Mouse (Mus musculus) natural killer cell, adult 2 months (primary cell): Measurements from ENCODE around the gene Cnnm4.

Experiments used
- DNase-seq, 2 experiments: peaks; one replicate each; pipeline ENCODE4 v3.0.0; 2022; ENCODE audit warnings: low spot score in 2 of 2

The Cnnm4 gene

DNA sequence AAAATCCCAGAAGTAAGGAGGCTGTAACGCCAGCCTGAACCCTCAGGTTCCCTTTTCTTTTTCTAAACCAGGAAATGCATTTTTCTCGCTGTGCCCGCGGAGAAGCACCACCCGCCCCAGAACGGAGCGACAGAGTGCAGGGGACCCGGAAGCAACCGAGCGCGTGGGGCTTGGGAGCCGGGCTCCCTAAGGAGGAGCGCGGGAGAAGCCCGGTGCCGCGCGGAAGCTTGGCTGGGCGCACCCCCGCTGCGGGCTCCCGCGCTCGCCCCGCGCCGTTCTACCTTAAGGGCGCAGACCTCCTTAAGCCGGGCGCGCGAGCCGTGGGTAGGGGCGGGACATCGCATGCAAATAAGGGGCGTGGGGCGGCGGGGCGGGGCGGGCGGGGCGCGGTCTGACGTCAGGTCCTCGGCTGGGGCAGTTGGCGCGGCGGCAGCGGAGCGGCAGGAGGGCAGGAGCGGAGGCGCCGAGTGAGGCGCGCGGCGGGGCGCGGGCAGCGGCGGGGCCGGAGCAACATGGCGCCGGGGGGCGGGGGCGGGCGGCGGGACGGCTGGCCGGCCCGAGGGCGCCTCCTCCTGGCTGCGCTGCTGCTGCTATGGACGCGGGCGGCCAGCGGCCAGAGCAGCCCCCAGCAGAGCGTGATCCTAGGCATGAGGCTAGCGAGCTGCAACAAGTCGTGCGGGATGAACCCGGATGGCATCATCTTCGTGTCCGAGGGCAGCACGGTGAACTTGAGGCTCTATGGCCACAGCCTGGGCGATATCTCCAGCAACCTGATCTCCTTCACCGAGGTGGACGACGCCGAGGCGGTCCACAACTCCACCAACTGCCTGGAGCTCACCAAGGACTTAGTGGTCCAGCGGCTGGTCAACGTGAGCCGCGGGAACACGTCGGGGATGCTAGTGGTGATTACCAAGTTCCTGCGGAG lies at the start of gene Cnnm4:
Gene Cnnm4, plus strand, starts transcription at position 440 of the 925 bp plus-strand sequence.
- peak; percentile 76 to 82 for DNase-seq

- no peak for DNase-seq
Measured at GRCm38 (mm10) chr1:36429511-36429910, 41.9 kb upstream of the Cnnm4 start.

DNA sequence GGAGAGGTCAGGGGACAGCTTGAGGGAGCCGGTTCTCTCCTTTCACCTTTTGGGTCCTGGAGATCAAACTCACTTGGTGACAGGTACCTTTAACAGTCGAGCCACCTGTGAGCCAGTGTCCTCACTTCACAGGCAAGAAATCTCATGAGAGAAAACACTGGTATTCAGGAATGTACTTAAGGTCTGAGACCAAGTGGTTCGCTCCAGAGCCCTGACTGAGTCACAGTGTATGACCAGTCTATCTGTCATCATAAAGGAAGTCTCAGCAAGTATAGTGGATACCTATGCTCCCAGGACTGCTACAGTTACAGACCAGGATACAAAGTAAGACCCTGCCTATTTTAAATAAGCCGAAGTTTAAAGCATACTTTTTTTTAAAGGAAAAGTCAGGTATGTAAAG lies 38.4 kb upstream of the Cnnm4 start:
- no peak for DNase-seq

DNA sequence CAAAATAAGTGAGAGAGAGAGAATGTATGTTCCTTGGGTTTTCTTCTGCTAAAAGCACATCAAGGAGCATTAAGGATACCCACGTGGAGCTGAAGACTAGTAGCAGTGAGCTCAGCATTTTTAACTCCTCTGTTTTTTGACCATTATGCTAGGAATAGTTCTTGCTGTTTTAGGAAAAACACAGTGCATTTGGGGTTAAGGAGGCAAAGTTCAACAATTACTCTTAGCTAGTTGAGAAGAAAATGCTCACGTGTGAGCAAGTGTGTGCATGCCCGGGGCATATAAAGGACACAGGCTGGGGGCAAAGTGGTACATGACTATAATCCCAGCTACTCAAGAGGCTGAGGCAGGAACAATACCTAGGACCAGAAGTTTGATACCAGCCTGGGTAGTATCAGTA lies 37.8 kb upstream of the Cnnm4 start:
- DNase-seq: no peak

- no peak for DNase-seq
Measured at GRCm38 (mm10) chr1:36435071-36435470, 36.3 kb upstream of the Cnnm4 start.

DNA sequence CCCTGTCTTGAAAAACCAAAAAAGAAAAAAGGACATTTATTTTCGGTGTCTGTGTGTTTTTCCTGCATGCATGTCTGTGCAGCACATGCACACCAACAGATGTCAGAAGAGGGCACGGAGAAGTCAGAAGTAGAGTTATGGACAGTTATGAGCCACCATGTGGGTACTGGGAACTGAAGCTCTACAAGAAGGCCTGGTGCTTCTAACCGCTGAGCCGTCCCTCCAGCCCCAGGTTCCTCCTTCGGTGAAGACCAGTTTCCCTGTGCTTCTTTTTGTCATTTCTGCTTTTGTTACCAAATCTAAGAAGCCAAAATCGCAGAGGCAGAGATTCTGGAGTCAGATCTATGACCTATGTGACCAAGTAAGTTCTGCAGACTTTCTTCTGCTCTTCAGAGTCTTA lies 34.9 kb upstream of the Cnnm4 start:
- no peak for DNase-seq

DNA sequence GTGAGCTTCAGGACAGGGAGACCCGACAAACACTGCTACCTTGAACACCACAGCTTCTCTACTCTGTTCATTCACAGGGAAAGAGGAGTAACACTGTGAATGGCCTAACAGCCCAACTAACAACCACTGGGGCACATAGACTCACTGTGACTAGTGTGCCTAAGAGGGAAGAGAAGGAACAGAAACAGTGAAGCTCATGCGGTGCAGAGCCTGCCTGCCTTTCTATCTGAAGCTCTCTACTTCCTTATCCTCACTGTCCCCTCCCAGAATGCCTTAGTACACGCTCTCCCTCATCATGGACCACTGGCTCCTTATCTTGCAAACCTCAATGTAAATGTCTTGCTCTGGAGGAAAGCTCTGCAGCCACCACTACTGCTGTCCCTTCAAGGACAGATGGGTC lies 34.2 kb upstream of the Cnnm4 start:
- no peak for DNase-seq

- DNase-seq: no peak
Measured at GRCm38 (mm10) chr1:36441101-36441500, 30.3 kb upstream of the Cnnm4 start.

- peak; percentile 92 to 94 for DNase-seq
Measured at GRCm38 (mm10) chr1:36444471-36445464, 26.7 kb upstream of the Cnnm4 start, which contains the start of gene Lman2l. Lman2l (minus strand) TSS chr1:36445271.

- DNase-seq: no peak
Measured at GRCm38 (mm10) chr1:36445508-36445907, 25.9 kb upstream of the Cnnm4 start.

DNA sequence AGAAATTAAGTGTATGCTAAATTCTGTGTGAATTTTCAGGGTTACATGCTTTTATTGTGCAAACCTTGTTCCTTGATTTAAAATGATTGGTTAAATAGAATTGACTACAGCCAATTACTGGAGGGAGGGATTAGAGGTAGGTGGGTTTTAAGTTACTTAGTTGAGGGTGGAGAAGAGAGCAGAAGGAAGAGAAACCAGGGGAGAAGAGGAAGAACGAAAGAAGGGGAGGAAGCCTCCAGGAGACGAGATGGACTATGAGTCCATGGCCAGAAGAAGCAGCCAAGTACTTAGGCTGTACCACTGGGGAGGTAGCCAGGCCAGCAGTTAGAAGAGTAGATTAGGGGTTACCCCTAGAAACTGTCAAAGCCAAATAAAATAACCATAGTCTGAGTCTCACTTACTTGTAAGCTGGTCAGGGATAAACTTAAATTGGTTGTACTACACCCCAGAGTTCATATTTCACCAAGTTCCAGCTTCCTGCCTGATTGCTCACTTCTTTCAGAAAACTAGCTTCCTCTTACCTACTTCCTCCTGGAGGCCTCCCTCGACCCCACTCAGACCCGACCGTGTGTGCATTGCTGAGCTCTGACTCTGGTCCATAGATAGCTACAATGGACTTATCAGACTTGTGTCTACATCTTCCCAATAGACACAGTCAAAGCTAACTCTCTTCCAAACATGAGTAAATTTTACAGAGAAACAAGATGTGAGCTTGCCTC lies 25.2 kb upstream of the Cnnm4 start:
- no peak for DNase-seq

GRCm38 (mm10) chr1:36446841-36447240 lies 24.6 kb upstream of the Cnnm4 start:
- DNase-seq: no peak

GRCm38 (mm10) chr1:36454055-36454815 lies 17.2 kb upstream of the Cnnm4 start:
- DNase-seq: no peak

GRCm38 (mm10) chr1:36457388-36458014 lies 13.9 kb upstream of the Cnnm4 start:
- DNase-seq: no peak

DNA sequence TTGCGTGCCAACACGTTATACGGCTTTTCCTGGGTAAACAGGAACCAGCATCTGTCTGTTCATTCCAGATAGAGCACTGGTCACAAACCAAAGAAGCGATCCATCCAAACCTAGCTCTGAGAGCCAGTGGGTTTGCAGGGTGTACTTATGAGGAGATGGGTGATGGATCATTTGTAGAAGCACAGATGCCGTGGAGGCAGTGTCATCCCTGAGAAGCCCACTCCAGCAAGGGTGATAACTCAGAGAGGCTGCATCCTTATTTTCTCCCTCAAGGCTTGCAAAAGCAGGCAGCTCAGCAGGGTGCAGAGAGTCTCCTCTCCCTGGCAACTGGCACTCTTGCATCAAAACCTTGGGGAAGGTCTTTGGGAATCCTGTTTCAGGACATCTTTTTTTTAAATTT lies 13.3 kb upstream of the Cnnm4 start:
- DNase-seq: no peak

GRCm38 (mm10) chr1:36461829-36462228 lies 9.6 kb upstream of the Cnnm4 start:
- peak in 1 of 2 experiments; percentile 16 for DNase-seq

GRCm38 (mm10) chr1:36465641-36466160 lies 5.7 kb upstream of the Cnnm4 start:
- no peak for DNase-seq

GRCm38 (mm10) chr1:36467446-36467845 lies 4.0 kb upstream of the Cnnm4 start:
- no peak for DNase-seq

GRCm38 (mm10) chr1:36469811-36470444 lies 1.5 kb upstream of the Cnnm4 start:
- no peak for DNase-seq

GRCm38 (mm10) chr1:36472106-36472440 lies 653 bp downstream of the Cnnm4 start:
- no peak for DNase-seq
